Mouse (Mus musculus) small intestine, adult 2 months (tissue): ENCODE data around the gene Cisd3.

Experiments
- CTCF ChIP-seq: fragments of 200-500 bp; IDR thresholded peaks from 2 replicates; pipeline ENCODE4 v1.5.1; 2012; ENCODE audit warnings: low read depth, mild to moderate bottlenecking, control low read depth, inconsistent platforms, low read length, moderate library complexity, mixed read lengths; ENCODE audit not compliant: insufficient replicate concordance, insufficient read length; ENCODE audit errors: extremely low read depth
- POLR2A ChIP-seq: fragments of 200-500 bp; IDR thresholded peaks from 2 replicates; pipeline ENCODE4 v1.6.1; 2012; ENCODE audit warnings: low read depth, mild to moderate bottlenecking, control low read depth, inconsistent platforms, low read length, moderate library complexity

DNA sequence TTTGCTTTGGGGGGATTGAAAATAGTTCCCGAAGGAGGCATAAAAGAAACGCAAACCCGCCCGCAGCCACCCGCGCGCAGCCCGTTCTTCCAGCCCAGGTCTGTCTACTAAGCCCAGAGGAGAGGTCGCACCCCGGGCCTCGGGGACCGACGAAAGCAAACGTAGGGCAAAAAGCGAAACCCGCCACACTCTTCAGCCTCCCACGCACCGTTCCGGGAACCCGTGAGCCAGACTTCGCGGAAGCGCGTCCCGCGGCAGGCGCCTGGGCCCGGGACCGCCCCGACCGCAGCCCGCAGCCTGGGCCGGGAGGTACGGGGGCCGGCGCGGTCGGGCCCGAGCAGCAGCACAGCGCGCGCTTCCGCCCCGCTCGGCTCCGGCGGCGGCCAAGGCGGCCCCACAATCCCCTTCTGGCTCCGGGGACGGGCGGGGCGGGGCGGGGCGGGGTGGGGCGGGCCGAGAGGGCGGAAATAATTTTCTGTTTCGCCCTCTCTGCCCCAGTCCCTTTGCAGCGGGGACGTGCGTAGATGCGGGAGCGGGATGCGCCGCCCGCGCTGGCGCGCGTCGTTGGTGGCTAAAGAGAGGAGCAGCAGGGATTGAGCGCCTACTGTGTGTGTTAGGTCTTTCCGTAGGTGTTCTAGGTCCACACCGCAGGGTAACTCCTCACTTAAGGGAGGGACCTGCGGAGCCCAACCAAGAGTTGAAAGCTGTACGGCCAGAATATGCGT, 25.5 kb upstream of the Cisd3 start:
- TF ChIP-seq CTCF (no peak), POLR2A (peak; percentile 93)
